Mouse (Mus musculus) urinary bladder, adult 18-20 months (tissue): ENCODE measurements around the gene Rsph14.

ENCODE experiments used
- DNase-seq, 2 experiments: peaks; one replicate each; pipeline ENCODE4 v3.0.0; 2022; ENCODE audit warnings: low spot score in 2 of 2, mixed read lengths in 2 of 2

Rsph14 gene

DNA sequence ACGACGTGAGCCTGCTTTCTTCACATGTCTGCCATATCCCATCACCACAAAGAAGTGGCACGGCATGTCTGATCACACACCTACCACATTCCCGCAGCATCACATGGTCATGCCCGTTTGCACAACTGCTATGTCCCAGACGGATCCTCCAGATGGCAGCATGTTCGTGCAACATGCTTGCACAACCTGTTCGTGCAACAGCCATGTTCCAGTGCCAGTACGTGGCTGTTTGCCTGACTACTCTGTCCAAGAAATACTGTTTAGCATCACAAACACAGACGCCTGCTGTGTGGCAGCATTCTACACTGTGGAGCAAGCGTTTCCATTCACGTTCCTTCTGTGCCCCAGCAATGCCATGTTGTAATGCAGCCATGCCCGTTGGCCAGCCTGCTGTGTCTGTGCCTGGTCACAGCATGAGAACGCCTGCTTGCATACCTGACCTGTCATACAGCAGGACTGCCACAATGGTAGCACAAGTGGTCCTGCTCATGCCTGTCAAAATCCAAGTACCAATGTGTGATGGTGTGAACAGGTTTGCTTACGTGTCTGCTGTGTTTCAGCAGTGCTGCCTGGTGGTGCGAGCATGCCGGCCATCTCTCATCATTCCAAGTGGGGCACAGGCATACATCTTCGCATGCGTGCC lies 98.7 kb downstream of the Rsph14 start:
- DNase-seq, result no peak

DNA sequence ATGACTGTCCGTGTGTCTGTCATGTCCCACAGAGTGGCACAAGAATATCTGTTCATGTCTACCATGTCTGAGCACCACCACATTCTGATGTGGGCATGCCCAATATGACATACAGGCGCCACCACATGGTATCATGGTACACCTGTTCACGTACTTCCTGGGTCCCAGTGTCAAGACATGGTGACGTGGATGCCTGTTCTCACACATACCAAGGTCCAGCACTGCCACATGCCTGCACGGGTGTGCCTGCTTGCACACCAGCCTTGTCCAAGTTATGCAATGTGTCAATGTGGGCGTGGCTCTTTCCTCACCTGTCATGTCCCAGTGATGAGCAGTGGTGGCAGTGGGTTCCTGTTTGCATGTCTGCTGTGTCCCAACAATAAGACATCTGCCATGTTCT lies 99.9 kb downstream of the Rsph14 start:
- no peak for DNase-seq

DNA sequence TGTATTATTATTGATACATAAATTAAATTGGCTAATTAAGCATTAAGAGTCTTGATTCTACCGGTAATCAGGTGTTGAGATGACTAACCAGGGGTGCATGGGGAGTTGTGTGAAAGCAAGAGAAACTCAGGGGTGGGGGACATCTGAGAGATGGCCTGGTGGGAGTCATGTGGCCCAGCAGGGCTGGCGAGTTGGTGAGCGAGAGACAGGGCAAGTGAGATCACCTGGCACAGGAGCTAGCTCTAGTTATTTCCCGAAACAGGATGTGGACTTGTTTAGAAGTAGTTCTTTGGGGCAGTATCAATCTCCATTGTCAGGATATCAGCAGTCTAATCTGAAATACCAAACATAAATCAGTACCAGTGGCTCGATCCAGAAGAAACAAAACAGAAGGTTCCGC lies 100.8 kb downstream of the Rsph14 start:
- DNase-seq, result no peak

DNA sequence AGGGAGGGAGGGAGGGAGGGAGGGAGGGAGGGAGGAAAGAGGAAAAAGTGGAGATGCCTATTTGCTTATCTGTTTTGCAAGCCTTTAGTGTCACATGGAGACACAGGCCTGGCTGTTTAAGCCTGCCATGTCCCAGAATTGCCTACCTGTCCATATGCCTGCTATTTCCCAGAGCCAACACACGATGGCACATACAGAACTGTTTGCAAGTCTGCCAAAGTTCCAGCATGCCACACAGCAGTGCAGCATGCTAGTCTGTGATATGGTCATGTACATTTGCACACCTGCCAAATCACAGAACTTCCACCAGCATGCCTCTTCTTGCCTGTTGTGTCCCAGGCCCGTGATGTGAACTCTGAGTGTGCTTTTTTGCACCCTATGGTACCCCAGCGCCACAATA lies 101.8 kb downstream of the Rsph14 start:
- DNase-seq, result no peak

DNA sequence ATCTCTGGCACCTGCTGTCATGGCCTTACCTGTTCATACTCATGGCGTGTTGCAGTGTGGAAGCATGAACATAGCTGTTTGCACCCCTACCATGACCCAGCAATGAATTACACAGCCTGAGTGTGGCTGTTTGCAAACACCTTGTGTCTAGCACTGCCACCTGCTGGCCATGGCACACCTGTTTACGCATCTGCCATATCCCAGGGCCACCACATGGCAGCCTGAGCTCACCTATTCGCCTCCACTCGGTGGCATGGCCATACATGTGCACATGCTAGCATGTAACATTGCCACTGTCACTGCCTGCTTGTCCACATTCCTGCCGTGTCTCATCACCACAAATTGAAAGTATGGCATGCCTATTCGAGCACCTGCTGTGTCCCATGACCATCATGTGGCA lies 102.8 kb downstream of the Rsph14 start:
- DNase-seq, result no peak

DNA sequence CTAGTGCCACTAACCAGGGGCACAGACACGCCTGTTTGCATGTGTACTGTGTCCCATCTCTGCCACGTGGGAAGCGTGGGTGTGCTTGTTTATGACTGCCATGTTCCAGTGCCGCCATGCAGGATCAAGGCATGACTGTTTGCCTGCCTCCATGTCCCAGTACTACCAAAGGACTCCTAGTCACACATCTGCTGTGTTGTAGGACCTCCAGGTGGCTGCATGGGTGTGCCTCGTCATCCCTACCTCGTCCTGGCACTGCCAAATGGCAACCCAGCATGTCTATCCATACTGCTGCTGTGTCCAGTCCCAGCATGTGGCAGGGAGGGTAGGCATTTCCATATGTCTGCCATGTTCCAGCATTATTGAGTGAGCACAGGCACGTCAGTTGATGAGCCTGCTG lies 104.1 kb downstream of the Rsph14 start:
- DNase-seq, result no peak

DNA sequence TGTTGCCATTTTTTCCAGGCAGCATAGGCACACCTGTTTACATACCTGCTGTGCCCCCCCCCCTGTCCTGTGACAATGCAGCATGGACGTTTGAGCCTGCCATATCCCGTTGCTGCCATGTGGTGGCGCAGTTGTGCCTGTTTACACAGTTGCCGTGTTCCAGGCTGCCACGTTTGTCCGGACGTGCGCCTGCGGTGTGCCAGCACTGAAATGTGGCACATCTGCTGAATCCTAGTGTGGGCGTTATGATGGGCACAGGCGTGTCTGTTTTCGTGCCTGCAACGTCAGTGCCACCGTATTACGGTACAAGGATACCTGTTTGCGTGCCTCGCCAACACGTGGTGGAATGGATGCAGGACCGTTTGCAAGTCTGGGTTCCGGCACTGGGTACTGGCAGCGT lies 107.1 kb downstream of the Rsph14 start:
- no peak for DNase-seq

DNA sequence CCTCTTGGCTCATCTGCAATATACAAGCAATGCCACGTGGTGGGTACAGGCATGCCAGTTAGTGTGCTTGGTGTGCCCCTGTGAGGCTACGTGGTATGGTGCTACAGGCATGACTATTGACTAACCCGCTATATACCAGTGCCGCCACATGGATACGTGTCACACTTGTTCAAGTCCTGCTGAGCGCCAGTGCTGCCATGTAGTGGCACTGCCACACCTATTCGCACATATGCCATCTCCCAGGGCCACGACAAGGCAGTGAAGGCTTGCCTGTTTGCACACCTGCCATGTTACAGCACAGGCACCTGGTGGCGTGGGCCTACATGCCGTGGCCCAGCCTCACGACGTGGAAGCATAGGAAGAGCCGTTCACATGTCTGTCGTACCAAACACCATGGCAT lies 108.1 kb downstream of the Rsph14 start:
- no peak for DNase-seq

DNA sequence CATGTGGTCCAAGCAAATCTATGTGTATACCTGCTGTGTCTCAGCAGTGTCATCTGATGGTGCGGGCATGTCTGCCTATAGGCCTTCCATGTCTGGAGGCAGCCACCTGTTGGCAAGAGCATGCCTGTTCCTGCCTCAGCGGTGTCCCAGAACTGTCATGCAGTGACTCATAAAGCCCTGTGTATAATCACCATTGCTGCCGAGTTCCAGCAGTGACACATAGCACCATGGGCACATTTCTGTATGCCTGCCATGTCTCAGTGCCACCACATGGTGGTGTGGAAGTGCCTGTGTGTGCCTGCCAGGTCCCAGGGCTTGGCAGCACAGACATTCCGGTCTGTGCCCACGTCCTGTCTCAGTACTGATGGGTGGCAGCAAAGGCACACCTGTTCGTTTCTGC lies 109.6 kb downstream of the Rsph14 start:
- peak in 1 of 2 experiments; percentile 37 for DNase-seq

DNA sequence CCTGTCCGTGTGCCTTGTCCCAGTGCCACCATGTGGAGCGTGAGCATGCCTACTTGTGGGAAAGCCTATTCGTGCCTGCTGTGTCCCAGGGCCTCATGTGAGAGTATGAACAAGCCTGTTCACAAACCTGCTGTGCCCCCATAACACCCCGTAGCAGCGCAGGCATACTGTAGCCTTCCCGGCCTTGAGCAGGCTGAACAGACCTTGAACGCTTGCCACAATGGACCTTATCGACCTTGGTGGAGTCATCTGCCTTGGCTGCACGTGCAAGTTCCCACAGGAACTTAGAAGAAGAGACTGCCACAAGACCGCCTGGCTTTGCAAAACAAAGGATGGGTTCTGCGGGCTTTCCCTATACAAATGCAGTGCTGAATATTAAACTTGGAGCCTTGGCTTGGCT lies 110.8 kb downstream of the Rsph14 start:
- no peak for DNase-seq

DNA sequence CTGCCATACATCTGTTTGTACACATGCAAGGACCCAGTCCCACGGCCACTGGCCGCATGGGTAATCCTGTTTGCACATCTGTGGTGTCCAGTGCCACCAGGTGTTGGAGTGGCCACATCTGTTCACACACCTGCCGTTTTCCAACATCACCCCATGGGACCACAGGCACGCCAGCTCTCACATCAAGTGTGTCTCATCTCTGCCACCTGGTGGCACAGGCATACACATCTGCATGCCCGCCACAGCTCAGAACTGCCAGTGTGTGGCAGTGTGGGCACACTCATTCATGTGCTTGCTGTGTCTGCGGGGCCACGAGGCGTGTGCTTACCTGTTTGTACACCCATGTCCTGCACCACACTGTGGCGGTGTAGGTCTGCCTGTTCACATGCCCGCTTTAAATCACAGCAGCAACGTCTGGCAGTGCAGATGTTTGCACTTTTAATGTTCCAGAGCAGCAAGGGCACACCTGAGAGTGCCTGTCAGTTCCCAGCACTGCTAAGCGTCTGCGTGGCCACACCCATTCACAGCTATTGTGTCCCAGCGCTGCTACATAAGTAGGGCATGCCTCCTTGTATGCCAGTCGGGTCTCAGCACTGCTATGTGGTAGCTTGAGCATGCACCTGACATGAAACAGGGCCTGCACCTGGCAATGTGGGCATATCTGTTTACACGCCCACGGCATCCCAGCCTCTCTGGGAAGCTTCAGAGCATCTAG lies 111.4 kb downstream of the Rsph14 start:
- no peak for DNase-seq

DNA sequence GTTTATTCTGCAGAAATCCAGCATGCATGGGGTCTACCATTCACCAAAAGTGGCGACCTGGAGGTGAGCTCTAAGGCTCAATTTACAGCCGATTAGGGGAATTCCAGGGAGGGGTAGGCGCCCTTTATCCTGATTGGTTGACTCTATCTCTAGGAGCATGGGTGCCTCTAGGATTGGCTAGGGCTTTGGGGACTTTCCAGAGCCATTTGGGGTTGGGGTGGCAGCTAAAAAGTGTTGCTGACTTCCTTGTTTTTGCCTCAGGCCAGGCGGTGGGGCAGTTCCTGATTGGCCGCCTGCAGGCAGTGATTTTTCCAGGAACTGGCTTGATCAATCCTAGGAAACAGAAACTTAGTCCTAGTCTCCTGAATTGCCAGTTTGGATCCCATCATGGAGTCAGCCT lies 113.1 kb downstream of the Rsph14 start:
- no peak for DNase-seq

DNA sequence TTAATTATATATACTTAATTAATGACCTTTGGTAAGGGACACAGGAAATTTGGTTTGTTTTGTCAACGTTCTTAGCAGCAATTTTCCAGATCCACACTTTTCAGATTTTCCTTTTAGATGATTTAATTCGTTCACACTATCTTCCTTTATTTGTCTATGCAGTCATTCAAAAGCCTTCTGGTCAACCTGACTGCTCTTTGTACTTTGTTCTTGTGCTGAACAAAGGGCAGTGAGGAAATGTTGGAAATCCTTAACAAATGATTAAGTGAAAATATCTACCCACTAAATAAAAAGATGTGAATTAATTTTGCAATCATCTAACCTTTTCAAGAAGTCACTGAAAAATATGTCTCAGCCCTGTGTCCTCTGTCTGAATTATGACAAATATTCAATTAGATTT lies 124.0 kb downstream of the Rsph14 start:
- no peak for DNase-seq
